Mouse (Mus musculus) c-Kit-negative CD71-positive TER-119-positive erythroid progenitor cells, embryonic 14.5 days (primary cell): ENCODE data around the gene Hfm1.

Source experiments
- DNase-seq: peaks from one replicate; pipeline ENCODE4 v3.0.0-alpha.2; 2013; ENCODE audit warnings: low read depth, low spot score

The Hfm1 gene

DNA sequence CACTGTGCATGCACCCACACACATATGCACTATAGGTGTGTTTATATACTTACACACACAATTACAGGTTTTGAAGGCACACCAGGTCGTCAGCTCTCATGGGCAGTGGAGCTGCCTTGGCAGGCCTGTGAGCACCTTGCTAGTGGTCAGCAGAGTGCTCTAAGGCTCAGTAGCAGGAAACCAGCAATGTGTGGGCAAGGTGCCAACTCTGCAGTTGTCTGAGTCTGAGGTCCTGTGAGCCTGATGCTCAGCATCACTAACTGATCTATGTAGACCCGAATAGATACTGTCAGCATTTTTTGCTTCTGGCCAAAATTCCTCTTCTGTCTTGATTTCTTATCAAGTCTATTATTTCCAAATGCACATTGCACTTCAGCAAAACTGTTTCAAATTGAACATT lies 82.2 kb downstream of the Hfm1 start:
- no peak for DNase-seq

DNA sequence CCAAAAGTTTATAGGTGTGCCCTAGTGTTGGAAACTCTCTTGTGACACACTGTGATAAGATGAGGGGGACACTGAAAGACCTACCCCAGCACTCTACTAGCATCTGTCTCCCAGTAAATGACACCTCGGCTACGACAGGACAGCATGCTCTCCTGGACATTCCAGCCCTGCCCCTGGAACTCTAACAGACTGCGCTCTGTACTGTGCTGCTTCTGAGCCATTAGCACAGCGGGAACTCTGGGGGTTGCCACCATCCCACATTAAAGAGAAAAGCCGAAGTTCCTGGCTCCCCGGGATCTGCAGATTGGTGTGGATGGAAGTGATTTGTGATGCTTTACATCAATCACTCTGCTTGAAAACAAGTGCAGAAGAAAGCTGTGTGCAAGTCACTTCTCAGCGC lies 93.1 kb downstream of the Hfm1 start:
- DNase-seq = no peak

DNA sequence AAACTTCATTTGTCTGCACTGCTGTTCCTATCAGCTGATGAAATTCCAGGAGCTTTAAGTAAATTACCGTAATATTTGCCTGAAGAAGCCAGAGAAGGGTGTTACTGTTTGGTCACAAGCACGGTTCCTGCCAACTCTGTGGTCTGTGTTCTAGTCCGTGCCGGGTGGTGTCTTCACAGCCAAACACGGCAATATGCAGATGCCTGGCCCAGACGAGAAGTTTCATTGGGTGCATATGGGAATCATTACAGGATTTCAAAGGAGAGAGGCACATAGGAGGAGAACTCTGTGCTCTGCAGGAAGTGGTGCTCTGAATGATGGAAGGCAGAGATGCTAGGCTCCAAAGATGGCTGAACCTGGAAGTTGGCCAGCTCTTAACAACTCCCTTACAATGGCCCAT lies 94.7 kb downstream of the Hfm1 start:
- DNase-seq = no peak

- DNase-seq = no peak
Measured at GRCm38 (mm10) chr5:106830775-106831174, 95.3 kb downstream of the Hfm1 start.

DNA sequence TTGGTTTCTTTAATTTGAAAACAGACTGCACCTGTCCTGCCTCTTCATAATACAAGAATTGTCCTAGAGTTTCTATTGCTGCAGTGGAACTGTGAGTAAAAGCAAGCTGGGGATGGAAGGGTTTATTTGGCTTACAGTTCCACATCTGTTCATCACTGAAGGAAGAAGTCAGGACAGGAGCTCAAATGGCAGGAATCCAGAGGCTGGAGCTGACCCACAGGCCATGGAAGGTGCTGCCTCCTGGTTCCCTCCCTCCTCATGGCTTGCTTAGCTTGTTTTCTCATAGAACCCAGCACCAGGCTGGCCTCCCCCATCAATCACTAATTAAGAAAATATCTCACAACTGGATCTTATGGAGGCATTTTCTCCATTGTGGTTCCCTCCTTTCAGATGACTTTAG lies 99.4 kb downstream of the Hfm1 start:
- DNase-seq = no peak

DNA sequence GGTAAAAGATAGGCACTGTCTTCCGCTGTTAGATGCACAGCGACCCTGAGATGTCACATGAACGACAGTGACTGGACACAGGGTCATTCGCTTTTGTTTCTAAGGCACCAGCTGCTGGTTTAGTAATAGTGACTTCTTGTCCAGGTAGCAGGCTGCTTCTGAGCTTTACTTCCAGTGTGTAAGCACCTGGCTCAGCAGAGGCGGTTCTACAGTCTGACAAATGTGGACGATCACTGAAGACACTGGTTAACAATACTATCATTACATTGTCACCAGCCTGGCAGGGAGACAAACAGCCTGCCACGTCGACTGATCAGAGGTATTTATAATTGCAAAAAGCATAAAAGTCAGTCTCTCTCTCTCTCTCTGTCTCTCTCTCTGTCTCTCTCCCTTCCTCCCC lies 100.1 kb downstream of the Hfm1 start:
- DNase-seq = no peak

- DNase-seq = no peak
Measured at GRCm38 (mm10) chr5:106825301-106825853, 100.7 kb downstream of the Hfm1 start.

DNA sequence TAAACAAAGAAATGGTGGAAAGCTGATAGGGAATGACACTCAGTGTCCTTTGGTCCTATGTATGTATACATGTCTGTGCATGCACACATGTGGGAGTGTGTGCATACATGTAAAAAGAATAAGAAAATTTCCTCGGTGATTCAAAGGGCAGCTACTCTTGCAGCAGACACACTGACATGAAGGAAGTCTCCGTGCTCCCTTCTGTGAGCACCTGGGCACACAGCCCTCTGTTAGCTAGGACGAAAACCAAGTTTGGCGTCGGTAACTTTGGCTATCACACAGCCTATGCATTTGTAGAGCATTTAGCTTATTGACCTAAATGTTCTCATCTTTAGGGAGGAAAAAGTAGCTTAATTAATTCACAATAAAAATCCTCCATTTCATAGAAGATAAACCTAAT lies 101.4 kb downstream of the Hfm1 start:
- DNase-seq = no peak

DNA sequence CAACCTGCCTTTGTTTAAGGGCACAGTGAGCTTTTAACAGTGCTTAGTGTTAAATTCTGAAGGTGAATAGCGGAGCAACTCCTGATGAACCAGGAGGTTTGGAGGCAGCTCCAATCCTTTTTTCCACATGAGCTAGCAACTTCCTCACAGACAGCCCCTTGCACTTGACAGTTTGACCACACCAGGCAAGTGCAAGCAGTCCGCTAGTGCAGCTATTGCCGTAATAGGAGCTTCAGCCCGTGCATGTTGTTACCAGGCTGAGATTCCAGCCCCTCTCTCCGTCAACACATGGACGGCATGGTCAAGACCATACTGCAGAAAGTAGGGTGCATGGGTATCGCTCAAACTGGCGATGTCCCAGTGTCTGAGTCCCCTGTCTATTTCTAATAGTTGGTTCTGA lies 106.5 kb downstream of the Hfm1 start:
- DNase-seq = no peak

DNA sequence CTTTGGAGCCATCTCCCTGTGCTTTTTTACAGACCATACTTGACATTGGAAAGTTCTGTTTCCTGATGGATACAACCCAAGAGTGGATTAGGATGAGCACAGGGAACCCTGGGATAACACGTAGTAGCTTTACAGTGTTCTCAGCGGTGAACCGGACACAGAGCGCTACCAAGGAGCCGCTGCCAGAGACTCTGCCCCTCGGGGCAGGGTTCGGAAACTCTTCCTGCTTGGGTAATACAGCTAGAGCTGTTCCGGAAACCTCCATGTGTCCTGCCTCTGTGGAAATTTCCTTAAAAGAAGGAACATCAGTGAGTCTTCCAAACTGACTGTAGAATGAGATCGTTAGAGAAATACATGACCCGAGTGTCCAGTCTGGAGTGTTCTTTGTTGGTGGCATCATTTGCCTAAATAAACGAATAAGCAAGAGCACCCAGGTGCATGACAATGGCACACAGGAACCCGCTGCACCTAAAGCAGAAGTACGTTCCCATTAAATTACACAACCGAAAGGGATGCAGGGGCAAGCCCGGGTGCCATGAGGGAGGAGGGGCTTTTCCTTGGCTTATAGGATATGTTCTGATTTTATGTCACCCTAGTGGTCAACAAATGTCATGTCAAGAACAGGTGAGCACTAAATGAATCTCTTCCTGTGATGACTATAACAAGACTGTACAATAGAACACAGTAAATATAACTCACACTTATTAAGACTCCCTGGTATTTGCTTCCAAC lies 110.0 kb downstream of the Hfm1 start:
- no peak for DNase-seq

DNA sequence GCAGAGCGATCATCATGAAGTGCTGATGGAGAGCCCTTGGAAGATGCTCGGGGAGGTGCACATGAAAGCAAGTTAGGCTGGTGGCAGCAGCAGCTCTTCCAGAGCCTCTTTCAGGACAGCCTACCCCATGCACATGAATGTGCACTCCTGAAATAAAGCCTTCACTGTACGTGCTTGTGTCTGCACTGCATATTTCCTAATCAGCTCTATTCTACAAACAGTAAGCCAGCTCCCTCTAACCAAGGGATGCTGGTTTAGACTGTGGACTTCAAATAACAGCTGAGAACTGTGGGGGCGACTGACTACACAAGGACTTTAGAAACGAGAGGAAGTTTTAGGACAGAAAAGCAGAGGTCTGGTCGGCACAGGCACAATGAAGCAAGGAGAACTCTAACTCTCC lies 111.5 kb downstream of the Hfm1 start:
- DNase-seq = no peak

GRCm38 (mm10) chr5:106803094-106803493 lies 123.0 kb downstream of the Hfm1 start:
- DNase-seq = no peak

DNA sequence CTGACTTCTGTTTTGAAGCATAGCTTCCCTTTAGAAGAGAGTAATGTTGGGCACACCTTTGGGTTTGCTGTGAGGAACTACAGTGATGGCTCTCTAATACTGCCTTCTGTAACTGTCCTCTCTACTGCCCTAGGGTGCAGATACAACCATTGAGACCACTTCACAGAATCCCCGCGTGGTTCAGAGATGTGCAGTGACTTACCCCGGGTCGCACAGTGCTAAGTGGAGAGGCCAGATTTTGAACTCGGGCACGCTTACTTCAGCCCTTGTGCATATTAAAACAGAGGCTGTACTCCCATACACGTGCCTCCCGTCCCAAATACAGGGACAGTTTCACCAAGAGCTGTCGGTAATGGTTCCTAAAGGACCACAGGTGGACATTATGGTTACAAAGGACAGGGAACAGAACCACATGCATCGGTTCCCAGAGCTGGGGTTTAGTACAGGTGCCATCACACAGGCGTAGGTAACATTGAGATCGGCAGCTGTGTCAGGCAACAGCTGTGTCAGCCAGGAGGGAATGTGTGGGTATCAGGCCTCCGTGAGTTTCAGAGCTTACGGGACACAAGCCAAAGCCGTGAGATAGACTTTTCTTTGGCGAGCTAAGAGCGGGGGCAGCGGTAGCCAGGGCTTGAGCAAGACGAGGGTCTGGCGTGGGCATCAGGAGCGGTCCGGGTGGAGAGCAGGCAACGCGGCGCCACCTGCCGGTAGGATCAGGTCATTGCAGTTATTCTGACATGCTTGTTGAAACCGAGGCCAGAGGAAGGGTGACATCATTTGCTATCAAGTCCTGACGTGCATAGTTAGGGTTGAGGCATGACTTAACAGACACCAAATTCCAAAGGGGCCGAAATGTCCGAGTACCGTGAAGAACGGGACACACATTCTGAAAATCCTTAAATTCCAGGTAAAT lies 124.0 kb downstream of the Hfm1 start:
- peak; percentile 47 for DNase-seq

- no peak for DNase-seq
Measured at GRCm38 (mm10) chr5:106801215-106801863, 124.8 kb downstream of the Hfm1 start.

- DNase-seq = no peak
Measured at GRCm38 (mm10) chr5:106797896-106798295, 128.2 kb downstream of the Hfm1 start.

GRCm38 (mm10) chr5:106791241-106791572 lies 134.9 kb downstream of the Hfm1 start:
- no peak for DNase-seq

DNA sequence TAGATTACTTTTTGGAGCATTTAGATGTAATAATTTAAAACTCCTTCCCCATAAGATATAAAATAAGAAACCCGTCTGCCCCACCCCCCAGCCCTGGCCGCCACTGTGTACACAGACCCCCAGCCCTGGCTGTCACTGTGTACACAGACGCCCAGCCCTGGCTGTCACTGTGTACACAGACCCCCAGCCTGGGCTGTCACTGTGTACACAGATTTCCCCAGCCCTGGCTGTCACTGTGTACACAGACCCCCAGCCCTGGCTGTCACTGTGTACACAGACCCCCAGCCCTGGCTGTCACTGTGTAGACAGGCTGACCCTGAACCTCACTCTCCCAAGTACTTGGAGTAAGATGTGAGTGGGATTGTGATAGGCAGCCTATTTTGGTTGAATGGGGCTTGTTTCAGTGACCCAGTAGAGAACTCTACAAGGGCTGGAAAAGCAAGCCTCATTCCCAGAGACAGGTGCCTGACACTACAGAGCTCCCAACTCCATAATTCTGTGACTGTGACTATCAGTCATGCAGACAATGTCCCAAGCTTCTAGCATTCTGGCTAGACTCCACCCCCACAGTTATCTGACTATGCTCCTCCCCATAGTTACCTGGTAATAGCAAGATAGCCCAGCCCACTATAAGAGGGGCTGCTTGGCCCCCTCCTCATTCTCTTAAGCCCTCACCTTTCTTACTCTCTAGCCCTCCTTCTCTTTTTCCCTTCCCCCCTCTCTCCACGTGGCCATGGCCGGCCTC lies 135.5 kb downstream of the Hfm1 start:
- no peak for DNase-seq
